Mouse (Mus musculus) stomach, embryonic 16.5 days (tissue): ENCODE results near the gene Plekhf1. TPM values are rescaled to one million over a fixed set of nuclear protein-coding genes. Genes with fewer than 3 reads are reported as not detected.

Experiments
- ATAC-seq: fragments of 200-750 bp; cut with Nextera tagmentation; 2 replicates; pipeline ENCODE4 v1.8.0; 2017; ENCODE audit warnings: moderate number of reproducible peaks, moderate TSS enrichment; ENCODE audit not compliant: insufficient read depth, low FRiP score
- H3K27ac ChIP-seq: fragments of 300-500 bp; sonication (generic); 2 replicates; pipeline ENCODE4 v1.5.1; 2014; ENCODE audit warnings: low read length
- H3K27me3 ChIP-seq: fragments of 300-500 bp; sonication (generic); 2 replicates; pipeline ENCODE4 v1.6.1; 2014; ENCODE audit warnings: low read length, control low read depth, mixed read lengths; ENCODE audit not compliant: control insufficient read depth, insufficient read depth
- H3K36me3 ChIP-seq: fragments of 300-500 bp; sonication (generic); 2 replicates; pipeline ENCODE4 v1.6.1; 2014; ENCODE audit warnings: low read length; ENCODE audit not compliant: control insufficient read depth, insufficient read depth
- H3K4me1 ChIP-seq: fragments of 300-500 bp; sonication (generic); 2 replicates; pipeline ENCODE4 v1.6.1; 2014; ENCODE audit warnings: low read length, control low read depth, mixed read lengths; ENCODE audit not compliant: control insufficient read depth, insufficient read depth
- H3K4me2 ChIP-seq: fragments of 300-500 bp; sonication (generic); 2 replicates; pipeline ENCODE4 v1.6.1; 2014; ENCODE audit warnings: low read depth, low read length, mixed read lengths
- H3K4me3 ChIP-seq: fragments of 300-500 bp; sonication (generic); replicated peaks from 2 replicates; pipeline ENCODE4 v1.5.1; 2014; ENCODE audit warnings: mild to moderate bottlenecking, low read length
- H3K9ac ChIP-seq: fragments of 300-500 bp; sonication (generic); 2 replicates; pipeline ENCODE4 v1.6.1; 2014; ENCODE audit warnings: low read length
- H3K9me3 ChIP-seq: fragments of 300-500 bp; sonication (generic); replicated peaks from 2 replicates; pipeline ENCODE4 v1.6.1; 2016; ENCODE audit warnings: low read length, control low read depth; ENCODE audit not compliant: control insufficient read depth
- WGBS: fragments of 180-500 bp; shearing (Covaris S2); extraction: QIAGEN DNeasy Blood & Tissue Kit; methylation state at CpG from one replicate; pipeline ENCODE4 v1.1.7; 2014; 5-methylcytosine and 5-hydroxymethylcytosine counted together
- polyA plus RNA-seq: library from polyadenylated mRNA; unstranded; fragments of >200 nt; fragmentation: Nextera tagmentation; extraction: Ambion mirVana; gene quantifications from 2 replicates; pipeline ENCODE4 v1.2.1, GENCODE M21; 2015

Plekhf1 gene
- polyA plus RNA-seq, 1 experiment from 2014 or later = 4.0 TPM

DNA sequence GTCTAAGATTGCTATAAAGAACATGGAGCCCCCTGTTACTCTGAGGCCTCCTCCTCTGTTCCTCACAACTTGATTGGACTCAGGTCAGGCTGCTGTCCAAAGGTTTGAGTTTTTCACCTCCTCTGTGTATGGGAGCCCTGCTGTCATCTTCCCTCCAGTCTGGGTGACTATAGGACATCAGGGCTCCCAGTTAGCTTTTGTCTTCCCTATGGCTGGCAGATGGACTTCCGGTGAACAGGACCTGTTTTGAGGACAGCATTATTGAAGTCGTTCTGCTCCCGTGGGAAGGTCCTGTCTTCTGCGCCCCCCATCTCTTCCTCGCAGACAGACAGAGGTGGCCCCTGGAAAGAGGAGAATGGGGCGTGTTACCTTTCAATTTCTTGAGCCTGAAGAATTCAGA lies 43.0 kb downstream of the Plekhf1 start:
- 76% methylated on average over 6 of the region's 6 CpGs for WGBS

DNA sequence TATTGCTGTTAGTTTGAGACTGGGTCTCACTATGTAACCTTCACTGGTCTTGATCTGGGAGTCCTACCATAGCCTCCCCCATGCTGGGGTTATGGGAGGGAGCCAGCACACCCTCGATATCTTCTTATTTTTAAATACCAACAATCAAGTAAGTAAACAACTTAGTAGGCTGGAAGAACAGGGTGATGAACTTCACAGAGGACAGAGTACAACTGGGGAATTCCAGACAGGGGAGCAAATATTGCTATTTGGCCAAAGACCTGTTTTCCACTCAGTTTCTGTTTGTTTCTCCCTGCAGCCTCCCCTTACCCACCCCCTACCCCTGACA lies 43.4 kb downstream of the Plekhf1 start:
- no peak for ATAC-seq
- peak overlapping the region; percentile 96 for H3K4me2 ChIP-seq
- no peak overlapping the region for H3K27ac ChIP-seq
- 52% methylated on average over 1 of the region's 1 CpGs for WGBS
- H3K9ac ChIP-seq = peak overlapping the region; percentile 86
- H3K4me3 ChIP-seq = peak overlapping the region; percentile 69
- no peaks in the 10 kb centered on the region for H3K36me3 ChIP-seq
- no peaks in the 10 kb centered on the region for H3K27me3 ChIP-seq
- H3K4me1 ChIP-seq = peaks cover 14% of the 10 kb centered on the region
- H3K9me3 ChIP-seq = no peaks in the 10 kb centered on the region

More for the DNA sequence above, 43.0 kb downstream of the Plekhf1 start:
- no peaks in the 10 kb centered on the region for H3K36me3 ChIP-seq
- no peak for ATAC-seq
- H3K9ac ChIP-seq = no peak overlapping the region
- no peaks in the 10 kb centered on the region for H3K27me3 ChIP-seq
- H3K9me3 ChIP-seq = no peaks in the 10 kb centered on the region
- H3K4me2 ChIP-seq = no peak overlapping the region
- H3K4me3 ChIP-seq = no peak overlapping the region
- H3K4me1 ChIP-seq = peaks cover 14% of the 10 kb centered on the region
- H3K27ac ChIP-seq = 0 out of 2 replicates have a peak overlapping the region, but pooled peaks have one; percentile 15

DNA sequence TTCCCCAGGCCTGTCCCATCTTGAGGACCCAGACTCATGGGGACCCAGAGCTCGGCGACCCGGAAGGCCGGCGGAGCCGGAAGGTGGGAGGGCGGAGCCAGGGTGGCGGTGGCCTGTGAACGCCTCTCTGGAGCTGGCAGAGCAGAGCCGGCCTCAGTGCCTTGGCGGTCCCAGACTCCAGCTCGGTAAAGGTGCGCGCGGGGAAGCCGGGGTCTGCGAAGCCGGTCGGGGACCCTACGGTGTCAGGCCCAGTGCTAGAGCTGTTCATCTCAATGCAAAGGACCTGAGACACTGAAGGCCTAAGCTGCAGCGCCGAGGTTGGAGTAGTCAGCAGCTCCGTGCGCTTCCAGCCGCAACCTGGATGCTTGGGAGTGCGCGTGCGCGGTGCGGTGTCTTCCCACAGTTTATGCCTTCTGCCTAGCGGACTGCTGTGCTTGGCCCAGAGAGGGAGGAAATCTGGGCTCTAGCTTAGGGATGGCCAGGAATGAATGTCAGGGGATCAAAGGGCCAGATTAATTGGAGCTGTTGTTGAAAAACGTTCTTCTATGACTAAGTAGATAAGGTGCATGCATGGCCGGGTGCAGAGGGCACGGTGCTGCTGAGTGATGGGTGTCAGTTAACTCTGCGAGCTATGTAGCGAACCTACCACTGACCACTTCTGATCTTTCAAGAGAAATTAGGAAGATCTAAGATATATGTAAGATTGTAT lies 44.0 kb downstream of the Plekhf1 start:
- ATAC-seq = peak; percentile 92
- Histone ChIP-seq H3K9me3 (no peaks in the 10 kb centered on the region), H3K4me2 (peak overlapping the region; percentile 96), H3K4me3 (peak overlapping the region; percentile 69), H3K27me3 (no peaks in the 10 kb centered on the region), H3K27ac (peak overlapping the region; percentile 79), H3K36me3 (no peaks in the 10 kb centered on the region), H3K9ac (peak overlapping the region; percentile 86), H3K4me1 (peaks cover 14% of the 10 kb centered on the region)
- 6% methylated on average over 36 of the region's 36 CpGs for WGBS

DNA sequence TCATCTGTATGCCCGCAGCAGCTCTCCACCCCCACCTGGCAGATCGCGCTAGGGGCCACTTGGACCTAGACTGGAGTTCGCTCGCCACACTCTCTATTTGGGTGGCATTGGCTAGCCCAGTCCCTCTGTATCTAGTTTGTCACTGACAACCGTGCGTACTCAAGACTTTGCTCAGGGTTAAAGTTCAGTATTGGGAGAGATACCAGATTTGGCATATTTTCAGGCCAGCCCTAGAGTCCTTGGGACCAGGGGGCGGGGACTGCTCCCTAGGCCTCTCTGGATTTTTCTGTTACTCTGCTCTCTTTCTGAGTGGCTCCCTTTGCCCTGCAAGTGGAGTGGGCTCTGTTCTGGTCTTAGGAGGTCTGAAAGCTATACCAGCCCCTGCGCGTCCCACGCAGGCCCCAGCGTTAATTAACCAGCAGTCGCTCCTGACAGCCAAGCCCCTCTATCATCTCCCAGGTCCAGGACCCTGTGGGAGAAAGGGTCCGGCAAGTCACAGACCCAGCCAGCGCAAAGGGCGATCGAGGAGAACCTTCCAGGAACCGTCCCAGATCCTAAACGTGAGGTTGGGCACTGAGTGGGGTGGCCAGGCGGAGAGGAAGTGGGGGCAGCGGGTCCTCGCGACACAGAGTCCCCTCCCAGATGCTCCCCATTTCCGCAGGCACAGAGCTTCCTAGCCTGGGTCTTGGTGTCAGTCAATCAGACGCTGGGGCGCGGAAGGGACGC lies 44.7 kb downstream of the Plekhf1 start, which contains the start of gene 1600014C10Rik:
Gene 1600014C10Rik, plus strand, starts transcription at position 256 of the 726 bp plus-strand sequence.
- Histone ChIP-seq H3K27ac (peak within 1 kb of the TSS; percentile 79), H3K4me2 (peak within 1 kb of the TSS; percentile 96), H3K9ac (peak within 1 kb of the TSS; percentile 86), H3K27me3 (no peaks in the 10 kb centered on the region), H3K4me1 (peaks cover 14% of the 10 kb centered on the region), H3K4me3 (peak within 1 kb of the TSS; percentile 69), H3K9me3 (no peaks in the 10 kb centered on the region), H3K36me3 (no peaks in the 10 kb centered on the region)
- peak; percentile 56 for ATAC-seq
- WGBS = 4% methylated on average over 28 of the region's 28 CpGs

DNA sequence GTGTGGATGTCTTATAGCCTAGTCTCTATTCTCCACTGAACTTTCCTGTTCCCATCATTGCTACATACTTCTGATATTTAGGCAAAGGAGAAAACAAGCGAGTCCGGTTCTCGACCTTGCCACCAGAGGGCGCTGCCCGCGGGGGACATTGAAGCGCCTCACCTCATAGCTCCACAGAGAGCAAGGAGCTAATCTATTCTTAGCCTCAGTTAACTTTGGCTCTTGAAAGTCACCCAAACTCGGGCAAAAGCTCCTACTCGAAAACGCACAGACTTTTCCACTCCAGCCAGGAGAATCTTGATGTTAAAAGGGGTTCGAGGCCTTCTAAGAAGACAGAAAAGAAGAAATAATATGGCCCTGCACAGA lies 45.2 kb downstream of the Plekhf1 start:
- peak; percentile 27; the same call in 1 of the 2 replicates for ATAC-seq

DNA sequence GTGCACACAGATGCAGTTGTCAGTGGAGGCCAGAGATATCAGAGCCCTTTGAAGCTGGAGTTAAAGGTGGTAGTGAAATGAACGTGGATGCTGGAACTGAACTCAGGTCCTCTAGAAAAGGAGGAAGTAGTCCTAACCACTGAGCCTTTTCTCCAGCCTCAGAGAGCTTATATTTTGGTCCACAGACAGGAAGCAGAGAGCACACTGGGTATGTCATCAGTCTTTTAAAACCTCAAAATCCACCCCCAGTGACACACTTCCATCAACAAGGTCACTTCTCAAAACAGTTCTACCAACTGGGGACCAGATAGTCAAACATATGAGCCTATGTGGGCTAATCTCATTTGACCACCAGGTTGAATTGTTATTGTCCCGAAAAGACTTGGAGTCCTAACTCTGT lies 46.5 kb downstream of the Plekhf1 start:
- Histone ChIP-seq H3K4me1 (peaks cover 14% of the 10 kb centered on the region), H3K27me3 (no peaks in the 10 kb centered on the region), H3K4me3 (no peak overlapping the region), H3K4me2 (no peak overlapping the region), H3K27ac (no peak overlapping the region), H3K36me3 (no peaks in the 10 kb centered on the region), H3K9me3 (no peaks in the 10 kb centered on the region), H3K9ac (no peak overlapping the region)
- no peak for ATAC-seq
- WGBS = 79% methylated on average over 2 of the region's 2 CpGs

More for the DNA sequence above, 45.2 kb downstream of the Plekhf1 start:
- H3K36me3 ChIP-seq = no peaks in the 10 kb centered on the region
- H3K27me3 ChIP-seq = no peaks in the 10 kb centered on the region
- peak overlapping the region; percentile 96 for H3K4me2 ChIP-seq
- H3K9ac ChIP-seq = peak overlapping the region; percentile 86
- H3K9me3 ChIP-seq = no peaks in the 10 kb centered on the region
- H3K4me3 ChIP-seq = peak overlapping the region; percentile 69
- WGBS = 0% methylated on average over 11 of the region's 11 CpGs
- peak overlapping the region; percentile 79 for H3K27ac ChIP-seq
- peaks cover 14% of the 10 kb centered on the region for H3K4me1 ChIP-seq

DNA sequence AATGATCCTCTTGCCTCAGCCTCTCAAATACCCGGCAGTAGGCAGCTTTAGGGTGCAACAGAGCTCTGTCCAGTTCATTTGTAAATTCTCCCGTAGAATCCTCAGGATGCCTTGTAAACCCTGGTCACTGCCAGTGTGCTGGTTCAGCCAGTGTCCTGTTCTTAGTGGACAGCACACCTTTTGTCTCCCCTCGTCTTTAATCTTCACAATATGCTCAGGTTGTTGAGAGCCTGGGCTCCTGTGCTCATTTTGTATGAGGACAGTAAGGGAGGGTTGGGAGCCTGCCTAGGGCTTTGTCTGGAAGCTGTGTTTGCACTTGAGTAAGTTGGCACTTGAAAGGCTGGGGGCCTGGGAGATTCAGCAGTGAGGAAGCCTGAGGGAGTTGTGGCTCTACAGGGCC lies 47.9 kb downstream of the Plekhf1 start:
- H3K27me3 ChIP-seq = no peaks in the 10 kb centered on the region; the same call in 1 of the 2 replicates
- H3K4me3 ChIP-seq = no peak overlapping the region
- no peak overlapping the region for H3K4me2 ChIP-seq
- no peak for ATAC-seq
- no peak overlapping the region for H3K9ac ChIP-seq
- peaks cover 14% of the 10 kb centered on the region for H3K4me1 ChIP-seq
- WGBS = 74% methylated on average over 3 of the region's 3 CpGs
- no peak overlapping the region for H3K27ac ChIP-seq
- no peaks in the 10 kb centered on the region for H3K9me3 ChIP-seq
- no peaks in the 10 kb centered on the region for H3K36me3 ChIP-seq

DNA sequence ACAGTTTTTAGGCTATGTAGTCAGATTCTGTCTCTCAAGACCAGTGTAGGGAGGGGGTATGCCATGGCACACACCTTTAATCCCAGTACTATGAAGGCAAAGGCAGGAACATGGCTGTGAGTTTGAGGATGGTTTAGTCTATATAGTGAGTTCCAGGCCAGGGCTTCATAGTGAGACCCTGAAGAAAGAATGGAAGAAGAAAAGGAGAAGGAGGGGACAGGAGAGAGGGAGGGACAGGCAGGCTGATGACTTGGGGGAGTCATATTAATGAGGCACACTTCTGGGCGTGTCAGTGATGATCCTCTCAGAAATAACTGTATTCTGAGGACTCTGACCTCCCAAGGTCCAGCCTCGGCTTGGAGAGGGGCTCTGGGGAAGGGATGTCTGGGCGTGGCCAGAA lies 51.8 kb downstream of the Plekhf1 start:
- no peaks in the 10 kb centered on the region for H3K9me3 ChIP-seq
- no peak overlapping the region for H3K27ac ChIP-seq
- H3K4me1 ChIP-seq = peaks cover 5% of the 10 kb centered on the region
- H3K27me3 ChIP-seq = peaks cover 4% of the 10 kb centered on the region
- H3K36me3 ChIP-seq = no peaks in the 10 kb centered on the region
- 68% methylated on average over 3 of the region's 3 CpGs for WGBS
- no peak overlapping the region for H3K9ac ChIP-seq
- ATAC-seq = no peak
- no peak overlapping the region for H3K4me2 ChIP-seq
- no peak overlapping the region for H3K4me3 ChIP-seq
